Mouse (Mus musculus): ENCODE results near the gene Kat14. TPM values are rescaled to one million over a fixed set of nuclear protein-coding genes. Genes with fewer than 3 reads are reported as not detected.

The Kat14 gene
- 33.0 to 46.9 TPM (median 37.0 TPM) in 4 replicates for total RNA-seq (2023; ENCODE audit: inconsistent age)

DNA sequence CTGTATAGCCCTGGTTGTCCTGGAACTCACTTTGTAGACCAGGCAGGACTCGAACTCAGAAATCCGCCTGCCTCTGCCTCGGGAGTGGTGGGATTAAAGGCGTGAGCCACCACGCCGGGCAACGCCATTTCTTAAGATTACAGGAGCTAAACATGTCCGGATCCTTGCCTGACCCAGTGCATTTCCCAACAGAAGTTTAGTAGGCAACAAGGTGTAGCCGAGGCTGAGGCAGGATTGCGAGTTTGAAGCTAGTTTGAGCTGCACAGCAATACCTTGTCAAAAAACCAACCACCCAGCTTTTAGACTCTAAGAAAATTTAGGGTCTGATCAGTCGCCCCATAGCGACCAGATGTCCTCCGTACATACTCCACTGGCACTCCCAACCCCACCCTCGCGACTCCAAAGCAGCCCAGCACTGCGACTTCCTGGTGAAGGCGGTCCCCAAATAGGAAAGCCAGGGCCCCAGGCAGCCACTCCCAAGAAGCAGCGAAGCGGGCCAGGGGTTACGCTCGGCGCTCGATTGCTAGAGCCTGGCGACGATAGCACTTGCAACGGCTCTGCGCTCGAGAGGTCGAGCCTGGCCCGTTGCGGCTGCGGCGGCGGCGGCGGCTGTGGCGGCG lies at the start of gene Kat14, which contains the start of gene Pet117:
Kat14 (plus strand) TSS at position 584 of the 620 bp plus-strand sequence.
Pet117 (plus strand) TSS at position 597 of the 620 bp plus-strand sequence.

DNA sequence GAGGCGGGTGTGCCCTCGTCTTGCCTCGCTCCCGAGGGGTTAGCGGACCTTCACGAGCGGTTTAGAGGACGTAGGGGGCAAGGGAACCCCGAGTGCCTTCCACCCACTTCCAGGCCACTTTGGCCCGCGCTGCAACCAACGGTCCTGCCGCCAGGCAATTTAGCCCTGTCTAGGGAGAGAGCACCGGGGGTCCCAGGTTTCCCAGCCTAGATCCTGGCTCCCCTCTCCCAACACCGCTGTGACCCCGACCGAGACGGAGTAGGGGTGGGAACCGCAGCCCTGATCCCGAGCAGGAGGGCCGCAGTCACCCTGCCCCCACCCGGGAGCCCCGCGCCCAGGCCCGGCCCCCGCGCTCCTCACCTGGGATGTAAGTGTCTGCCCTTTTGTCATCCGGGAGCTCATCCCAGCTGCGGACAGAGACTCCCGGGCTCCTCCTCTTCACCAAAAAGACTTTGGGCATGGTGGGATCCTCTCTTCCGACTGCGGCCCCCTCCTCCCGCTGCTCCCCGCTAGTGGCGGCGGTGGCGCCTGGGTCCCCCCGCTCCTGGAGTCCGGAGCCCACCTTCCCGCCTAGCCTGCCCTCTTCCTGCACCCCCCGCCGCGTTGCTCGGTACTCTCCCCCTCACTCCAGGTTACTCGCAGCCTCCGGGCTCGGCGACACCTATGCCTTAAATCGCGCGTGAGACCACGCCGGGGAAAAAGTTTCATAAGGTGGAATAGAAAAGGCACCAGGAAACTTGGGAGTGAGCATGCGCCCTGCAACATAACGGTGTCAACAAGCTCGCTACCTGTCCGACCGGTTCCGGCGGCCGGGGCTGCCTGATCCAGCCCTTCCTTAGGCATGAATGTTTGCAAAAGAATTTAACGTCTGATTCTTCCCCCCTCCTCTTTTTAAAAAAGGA lies 37.1 kb upstream of the Kat14 start, which contains the start of gene Ovol2:
Ovol2 (minus strand) TSS at position 746 of the 902 bp plus-strand sequence.

Other genes with a start within 250 kb of the Kat14 start
- 8.4 to 10.9 TPM (median 9.2 TPM) in 4 replicates for gene Mgme1, start 98.3 kb upstream of the Kat14 start, total RNA-seq (2023; ENCODE audit: inconsistent age)
- 1,269 to 1,383 TPM (median 1,353 TPM) in 4 replicates for gene Snx5, start 98.1 kb upstream of the Kat14 start, total RNA-seq (2023; ENCODE audit: inconsistent age)
- not detected in 4 replicates for gene Ovol2, start 36.8 kb upstream of the Kat14 start, total RNA-seq (2023; ENCODE audit: inconsistent age)
- 1.2 to 6.3 TPM (median 4.0 TPM) in 4 replicates for gene Pet117, start within 50 bp of the Kat14 start, total RNA-seq (2023; ENCODE audit: inconsistent age)
- gene Dzank1, start 158.4 kb downstream of the Kat14 start, total RNA-seq (2023; ENCODE audit: inconsistent age) = 0.12 to 0.87 TPM (median 0.87 TPM) in 3 of 4 replicates, not detected in the other
- gene Polr3f, start 158.7 kb downstream of the Kat14 start, total RNA-seq (2023; ENCODE audit: inconsistent age) = 35.6 to 45.1 TPM (median 41.7 TPM) in 4 replicates
- 3.3 to 5.2 TPM (median 4.2 TPM) in 4 replicates for gene Rbbp9, start 181.9 kb downstream of the Kat14 start, total RNA-seq (2023; ENCODE audit: inconsistent age)
- gene Sec23b, start 187.2 kb downstream of the Kat14 start, total RNA-seq (2023; ENCODE audit: inconsistent age) = 55.9 to 67.0 TPM (median 62.8 TPM) in 4 replicates
- gene Smim26, start 225.1 kb downstream of the Kat14 start, total RNA-seq (2023; ENCODE audit: inconsistent age) = 14.6 to 19.9 TPM (median 16.2 TPM) in 4 replicates
- 16.3 to 20.1 TPM (median 19.8 TPM) in 4 replicates for gene Dtd1, start 230.9 kb downstream of the Kat14 start, total RNA-seq (2023; ENCODE audit: inconsistent age)

Measured in B cell, adult (primary cell).